Mouse (Mus musculus) layer of hippocampus, adult 9-11 months (tissue): ENCODE data around the gene Folr1.

Experiments used
- DNase-seq: peaks from one replicate; pipeline ENCODE4 v3.0.0; 2022

Folr1 gene

GRCm38 (mm10) chr7:101870629-101871028, at the start of gene Folr1:
Gene Folr1, minus strand, starts transcription at chr7:101870788.
- no peak for DNase-seq

GRCm38 (mm10) chr7:101918071-101918470, 47.5 kb upstream of the Folr1 start:
- no peak for DNase-seq

- DNase-seq = no peak
Measured at GRCm38 (mm10) chr7:101911982-101912381, 41.4 kb upstream of the Folr1 start.

GRCm38 (mm10) chr7:101910138-101910537, 39.5 kb upstream of the Folr1 start:
- no peak for DNase-seq

GRCm38 (mm10) chr7:101908367-101908766, 37.8 kb upstream of the Folr1 start:
- no peak for DNase-seq

GRCm38 (mm10) chr7:101906696-101907095, 36.1 kb upstream of the Folr1 start:
- DNase-seq = no peak

GRCm38 (mm10) chr7:101906287-101906681, 35.7 kb upstream of the Folr1 start, which contains the start of gene Tomt:
Gene Tomt, minus strand, starts transcription at chr7:101906359.
- no peak for DNase-seq

GRCm38 (mm10) chr7:101905561-101906286, 35.1 kb upstream of the Folr1 start, which contains the start of gene Lamtor1:
Gene Lamtor1, plus strand, starts transcription at chr7:101905904.
- peak; percentile 100 for DNase-seq

- DNase-seq = no peak
Measured at GRCm38 (mm10) chr7:101902846-101903245, 32.3 kb upstream of the Folr1 start.

GRCm38 (mm10) chr7:101901969-101902368, 31.4 kb upstream of the Folr1 start:
- DNase-seq = no peak

GRCm38 (mm10) chr7:101900331-101901097, 29.9 kb upstream of the Folr1 start:
- DNase-seq = no peak

- DNase-seq = peak; percentile 99
Measured at GRCm38 (mm10) chr7:101896104-101897066, 25.8 kb upstream of the Folr1 start.

GRCm38 (mm10) chr7:101895695-101896094, 25.1 kb upstream of the Folr1 start:
- no peak for DNase-seq

- no peak for DNase-seq
Measured at GRCm38 (mm10) chr7:101888460-101888859, 17.9 kb upstream of the Folr1 start.

GRCm38 (mm10) chr7:101886274-101886673, 15.7 kb upstream of the Folr1 start:
- DNase-seq = no peak

- DNase-seq = no peak
Measured at GRCm38 (mm10) chr7:101884160-101884559, 13.6 kb upstream of the Folr1 start.

GRCm38 (mm10) chr7:101882413-101883154, 12.0 kb upstream of the Folr1 start:
- no peak for DNase-seq

- DNase-seq = peak; percentile 76
Measured at GRCm38 (mm10) chr7:101880855-101881254, 10.3 kb upstream of the Folr1 start.

- DNase-seq = no peak
Measured at GRCm38 (mm10) chr7:101875978-101876377, 5.4 kb upstream of the Folr1 start.

GRCm38 (mm10) chr7:101871296-101871695, 708 bp upstream of the Folr1 start:
- DNase-seq = peak; percentile 27

- no peak for DNase-seq
Measured at GRCm38 (mm10) chr7:101869163-101869500, 1.5 kb downstream of the Folr1 start.
